In genomic region chr1:137461189-137461588, GRCm38 (mm10) we compare ENCODE assay signal across 34 mouse cellular contexts.
"Had no signal": no experiment of that assay in that cellular context is flagged by ENCODE, and none has a peak within 500 bp of the region (broad histone marks: within the 10 kb centered on the region; RNA-seq: fewer than 3 reads in every experiment).

No protein-coding gene starts in this region.

- H3K9me3 ChIP-seq: heart, embryonic 12.5 days; heart, embryonic 13.5 days; heart, embryonic 15.5 days; hindbrain, embryonic 10.5 days; hindbrain, embryonic 12.5 days; hindbrain, embryonic 13.5 days; hindbrain, embryonic 15.5 days; intestine, embryonic 15.5 days; kidney, embryonic 15.5 days had no signal

- DNase-seq: heart, postnatal 10 days; heart, postnatal 36 days; heart, postnatal 4 days; kidney, adult 11 months; kidney, adult 18-20 months; kidney, adult 2 months; kidney, adult 8-10 months; kidney, adult 9 months; kidney, postnatal 10 days; kidney, postnatal 14 days; kidney, postnatal 25 days; kidney, postnatal 36 days; kidney, postnatal 4 days; layer of hippocampus, adult 9-11 months; layer of hippocampus, postnatal 36 days had no signal

- H3K9ac ChIP-seq: heart, embryonic 12.5 days; heart, embryonic 13.5 days; heart, embryonic 15.5 days; hindbrain, embryonic 12.5 days; hindbrain, embryonic 13.5 days; hindbrain, embryonic 14.5 days; hindbrain, embryonic 15.5 days; intestine, embryonic 15.5 days; kidney, embryonic 15.5 days had no signal

- H3K4me2 ChIP-seq: heart, embryonic 11.5 days; heart, embryonic 12.5 days; heart, embryonic 13.5 days; heart, embryonic 15.5 days; hindbrain, embryonic 12.5 days; hindbrain, embryonic 13.5 days; hindbrain, embryonic 14.5 days; hindbrain, embryonic 15.5 days; intestine, embryonic 15.5 days; kidney, embryonic 15.5 days had no signal

- ATAC-seq: hindbrain, embryonic 16.5 days; hindbrain, postnatal 0 days; inflammation-experienced regulatory T-cells, adult 6 months; intestine, embryonic 15.5 days; intestine, embryonic 16.5 days; intestine, postnatal 0 days had no signal

- H3K4me3 ChIP-seq: heart, embryonic 12.5 days; heart, embryonic 13.5 days; heart, embryonic 15.5 days; hindbrain, embryonic 10.5 days; hindbrain, embryonic 12.5 days; hindbrain, embryonic 13.5 days; hindbrain, embryonic 15.5 days; intestine, embryonic 15.5 days; kidney, embryonic 15.5 days; layer of hippocampus, adult 2 months; left cerebral cortex, adult 2 months had no signal

- H3K27me3 ChIP-seq: heart, embryonic 12.5 days; heart, embryonic 13.5 days; heart, embryonic 15.5 days; hindbrain, embryonic 12.5 days; hindbrain, embryonic 13.5 days; hindbrain, embryonic 15.5 days; intestine, embryonic 15.5 days; kidney, embryonic 15.5 days had no signal

- H3K36me3 ChIP-seq: heart, embryonic 12.5 days; heart, embryonic 13.5 days; heart, embryonic 15.5 days; hindbrain, embryonic 10.5 days; hindbrain, embryonic 12.5 days; hindbrain, embryonic 13.5 days; hindbrain, embryonic 15.5 days; intestine, embryonic 15.5 days; kidney, embryonic 15.5 days had no signal

- H3K4me1 ChIP-seq: heart, embryonic 12.5 days; heart, embryonic 13.5 days; heart, embryonic 15.5 days; hindbrain, embryonic 10.5 days; hindbrain, embryonic 12.5 days; hindbrain, embryonic 13.5 days; hindbrain, embryonic 15.5 days; intestine, embryonic 15.5 days; kidney, embryonic 15.5 days had no signal

- H3K27ac ChIP-seq: heart, embryonic 13.5 days; heart, embryonic 15.5 days; hindbrain, embryonic 10.5 days; hindbrain, embryonic 12.5 days; hindbrain, embryonic 13.5 days; hindbrain, embryonic 14.5 days; hindbrain, embryonic 15.5 days; hindbrain, postnatal 0 days; intestine, embryonic 15.5 days; kidney, embryonic 15.5 days; kidney, postnatal 0 days; layer of hippocampus, adult 2 months; left cerebral cortex, adult 2 months had no signal
